Mouse (Mus musculus) liver, embryonic 14.5 days (tissue): Measurements from ENCODE around the gene Rnaseh2a.
A peak's percentile ranks its signal among the peaks of the same experiment; 100 is the strongest.

ENCODE experiments used
- CTCF ChIP-seq: IDR thresholded peaks from 2 replicates; pipeline ENCODE4 v1.5.1; 2016; ENCODE audit warnings: antibody characterized with exemption, low read depth, control low read depth
- EP300 ChIP-seq: IDR thresholded peaks from 2 replicates; pipeline ENCODE4 v1.6.1; 2016; ENCODE audit warnings: antibody characterized with exemption, low read depth

- TF ChIP-seq CTCF = no peak
- TF ChIP-seq EP300 = 0 out of 2 replicates have a peak, but pooled peaks have one; percentile 16
These were observed 62.5 kb downstream of the Rnaseh2a start for GRCm38 (mm10) chr8:84907037-84907436.
